Mouse (Mus musculus): Measurements from ENCODE around the gene Olfr1018.

The Olfr1018 gene

GRCm38 (mm10) chr2:85818179-85818578 is at the start of gene Olfr1018:
Gene Olfr1018, plus strand, starts transcription at chr2:85818479.
- no peak for DNase-seq (ENCODE audit: low read depth)

- no peak for DNase-seq (ENCODE audit: low read depth)
Observed at GRCm38 (mm10) chr2:85772413-85772812, 45.9 kb upstream of the Olfr1018 start, which contains the start of gene Olfr1014. Gene Olfr1014, plus strand, starts transcription at chr2:85772713.

GRCm38 (mm10) chr2:85781717-85782116 is 36.6 kb upstream of the Olfr1018 start, which contains the start of gene Olfr1015:
Gene Olfr1015, plus strand, starts transcription at chr2:85782017.
- DNase-seq (ENCODE audit: low read depth): no peak

- no peak for DNase-seq (ENCODE audit: low read depth)
Observed at GRCm38 (mm10) chr2:85792331-85792730, 25.9 kb upstream of the Olfr1018 start.

GRCm38 (mm10) chr2:85802444-85802843 is 15.8 kb upstream of the Olfr1018 start, which contains the start of gene Olfr1016:
Gene Olfr1016, minus strand, starts transcription at chr2:85802544.
- DNase-seq (ENCODE audit: low read depth): no peak

GRCm38 (mm10) chr2:85804501-85804900 is 13.8 kb upstream of the Olfr1018 start:
- no peak for DNase-seq (ENCODE audit: low read depth)

- DNase-seq (ENCODE audit: low read depth): no peak
Observed at GRCm38 (mm10) chr2:85845383-85845782, 27.1 kb downstream of the Olfr1018 start, which contains the start of gene Olfr1019. Gene Olfr1019, minus strand, starts transcription at chr2:85845483.

- no peak for DNase-seq (ENCODE audit: low read depth)
Observed at GRCm38 (mm10) chr2:85846730-85847129, 28.5 kb downstream of the Olfr1018 start, which contains the start of gene Olfr1020. Gene Olfr1020, plus strand, starts transcription at chr2:85847030.

GRCm38 (mm10) chr2:85868294-85868693 is 50.0 kb downstream of the Olfr1018 start, which contains the start of gene Olfr1022:
Gene Olfr1022, plus strand, starts transcription at chr2:85868594.
- DNase-seq (ENCODE audit: low read depth): no peak

All from NIH3T3 (cell line).